Mouse (Mus musculus) heart, embryonic 10.5 days (tissue): ENCODE measurements at regions not wholly inside any gene's neighbourhood (a gene's known extent, or its start where the extent isn't known, plus 50 kb on each side); places are given as distances from the start of the nearest gene placed in this dataset.

Source experiments
- DNase-seq: peaks from one replicate; pipeline ENCODE4 v3.0.0-alpha.2; 2017; ENCODE audit warnings: low spot score
- H3K27ac ChIP-seq: fragments of 300-500 bp; sonication (generic); 2 replicates; pipeline ENCODE4 v1.5.1; 2016; ENCODE audit warnings: mild to moderate bottlenecking
- H3K27me3 ChIP-seq: fragments of 300-500 bp; sonication (generic); 2 replicates; pipeline ENCODE4 v1.6.1; 2016; ENCODE audit warnings: mild to moderate bottlenecking; ENCODE audit not compliant: poor library complexity, insufficient read depth, severe bottlenecking
- H3K36me3 ChIP-seq: fragments of 300-500 bp; sonication (generic); 2 replicates; pipeline ENCODE4 v1.6.1; 2016; ENCODE audit warnings: mild to moderate bottlenecking, moderate library complexity
- H3K4me1 ChIP-seq: fragments of 300-500 bp; sonication (generic); 2 replicates; pipeline ENCODE4 v1.6.1; 2016; ENCODE audit warnings: mild to moderate bottlenecking
- H3K4me3 ChIP-seq: fragments of 300-500 bp; sonication (generic); 2 replicates; pipeline ENCODE4 v1.5.1; 2016; ENCODE audit warnings: mild to moderate bottlenecking, moderate library complexity
- H3K9me3 ChIP-seq: fragments of 300-500 bp; sonication (generic); 2 replicates; pipeline ENCODE4 v1.6.1; 2016; ENCODE audit warnings: mild to moderate bottlenecking, moderate library complexity
- WGBS: fragments of 180-500 bp; shearing (Covaris S2); methylation state at CpG from one replicate; pipeline ENCODE4 v1.1.7; 2016; 5-methylcytosine and 5-hydroxymethylcytosine counted together

DNA sequence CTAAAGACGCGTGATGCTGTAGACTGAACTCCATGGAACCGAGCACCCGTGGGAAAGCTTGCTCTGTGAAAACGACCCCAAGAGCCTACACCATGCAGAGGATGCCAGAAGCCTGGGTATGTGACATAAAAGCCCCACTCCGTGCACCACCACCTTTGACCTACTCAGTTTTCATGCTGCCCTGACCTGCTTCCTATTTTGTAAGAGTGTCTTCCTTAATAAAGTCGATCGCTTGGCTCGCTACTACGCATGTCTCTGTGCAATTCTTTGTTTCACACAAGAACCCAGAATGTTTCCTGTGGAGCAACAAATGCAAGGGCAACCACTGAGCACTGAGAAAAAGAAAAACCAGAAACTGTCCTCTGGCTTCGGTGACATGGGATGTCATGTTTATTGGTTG is 60.5 kb downstream of the Sec61b start:
- no peak overlapping the region for H3K27ac ChIP-seq
- no peak overlapping the region for H3K4me3 ChIP-seq
- peak; percentile 66 for DNase-seq
- H3K4me1 ChIP-seq: peaks cover 3% of the 10 kb centered on the region
- H3K36me3 ChIP-seq: no peaks in the 10 kb centered on the region
- H3K27me3 ChIP-seq: no peaks in the 10 kb centered on the region
- 89% methylated on average over 11 of the region's 11 CpGs for WGBS
- no peaks in the 10 kb centered on the region for H3K9me3 ChIP-seq

DNA sequence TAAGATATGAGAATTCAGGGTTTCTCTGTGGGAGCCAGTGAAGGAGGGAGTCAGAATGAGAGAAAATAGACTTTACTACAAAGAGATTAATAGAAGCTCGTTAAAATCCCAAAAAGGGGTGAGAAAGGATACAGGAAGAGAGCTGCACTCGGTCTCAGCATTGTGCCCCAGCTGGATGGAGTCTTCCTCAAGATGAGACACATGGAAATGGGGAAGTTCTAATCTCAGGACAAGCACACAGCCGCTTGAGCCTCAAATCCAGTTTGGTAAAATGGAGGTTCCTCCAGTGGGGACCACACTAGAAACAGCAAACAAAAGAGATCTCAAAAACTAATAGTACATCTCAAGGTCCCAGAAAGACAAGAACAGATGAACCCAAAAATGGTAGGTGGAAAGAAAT is 93.2 kb downstream of the Sec61b start:
- Histone ChIP-seq H3K9me3 (no peaks in the 10 kb centered on the region), H3K4me1 (no peaks in the 10 kb centered on the region), H3K27ac (no peak overlapping the region), H3K4me3 (no peak overlapping the region), H3K36me3 (no peaks in the 10 kb centered on the region), H3K27me3 (no peaks in the 10 kb centered on the region)
- no peak for DNase-seq
- 74% methylated on average over 3 of the region's 3 CpGs for WGBS

DNA sequence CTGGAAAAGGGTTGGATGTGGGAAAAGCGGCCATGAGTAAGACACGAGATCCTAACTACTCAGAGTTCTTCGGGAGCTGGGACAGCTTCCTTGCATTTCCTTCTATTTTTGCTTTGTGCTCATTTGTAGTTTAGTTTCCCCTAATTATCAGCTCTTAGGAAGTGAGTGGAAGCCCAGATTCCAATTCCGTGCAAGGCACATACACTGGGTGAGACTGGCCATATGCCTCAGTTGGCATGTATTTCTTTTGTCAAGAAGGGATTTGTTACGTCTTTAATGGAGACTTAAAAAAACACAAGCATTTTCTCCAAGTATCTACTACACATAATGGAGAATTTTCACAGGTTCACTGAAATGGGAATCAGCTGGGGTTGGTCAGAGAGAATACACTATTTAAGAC is 96.4 kb downstream of the Sec61b start:
- peaks cover 4% of the 10 kb centered on the region for H3K4me1 ChIP-seq
- H3K9me3 ChIP-seq: no peaks in the 10 kb centered on the region
- no peak overlapping the region for H3K4me3 ChIP-seq
- no peaks in the 10 kb centered on the region for H3K36me3 ChIP-seq
- H3K27ac ChIP-seq: no peak overlapping the region
- WGBS: 81% methylated on average over 5 of the region's 5 CpGs
- DNase-seq: peak; percentile 14
- H3K27me3 ChIP-seq: no peaks in the 10 kb centered on the region

DNA sequence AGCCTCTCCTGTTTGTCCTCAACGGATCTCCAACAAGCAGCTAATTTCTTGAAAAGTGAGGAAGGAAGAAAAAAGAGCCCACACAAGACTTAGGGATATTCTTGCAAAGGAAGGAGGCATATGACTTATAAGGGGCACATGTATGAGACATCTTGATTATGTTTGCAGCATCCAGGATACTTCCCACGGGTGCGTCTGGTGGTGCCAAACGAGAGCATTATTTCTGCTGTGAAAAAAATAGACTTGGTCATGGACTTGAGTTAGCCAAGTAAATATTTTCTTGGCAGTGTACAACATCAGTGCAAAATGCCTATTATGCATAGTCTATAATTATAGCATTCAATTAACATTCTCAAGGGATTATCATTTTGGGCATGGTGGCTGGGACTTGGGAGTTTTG is 101.6 kb downstream of the Sec61b start:
- H3K36me3 ChIP-seq: no peaks in the 10 kb centered on the region
- peak; percentile 20 for DNase-seq
- 85% methylated on average over 4 of the region's 4 CpGs for WGBS

DNA sequence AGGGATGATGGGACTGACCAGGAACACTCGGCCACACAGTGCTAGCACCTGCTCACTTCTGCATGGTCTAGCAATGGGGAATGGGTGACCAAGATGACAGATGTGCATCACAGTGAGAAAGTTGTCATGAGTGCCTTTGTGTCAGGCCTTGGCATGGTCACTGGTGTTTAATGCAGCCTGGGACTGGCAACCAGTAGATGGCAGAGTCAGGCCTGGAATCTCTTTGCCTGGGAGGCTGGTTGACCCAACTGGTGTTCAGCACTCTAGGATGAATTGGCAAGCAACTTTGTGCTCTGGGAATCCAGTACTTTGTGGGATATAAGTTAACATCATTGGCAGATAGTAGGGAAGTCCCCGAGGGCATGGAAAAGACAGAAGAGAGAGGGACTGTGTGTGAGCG is 103.0 kb downstream of the Sec61b start:
- Histone ChIP-seq H3K9me3 (no peaks in the 10 kb centered on the region), H3K27me3 (no peaks in the 10 kb centered on the region), H3K4me3 (no peak overlapping the region), H3K27ac (no peak overlapping the region), H3K4me1 (peaks cover 4% of the 10 kb centered on the region), H3K36me3 (no peaks in the 10 kb centered on the region)
- 81% methylated on average over 3 of the region's 3 CpGs for WGBS
- DNase-seq: peak; percentile 67

More for the DNA sequence above, 101.6 kb downstream of the Sec61b start:
- Histone ChIP-seq H3K4me1 (peaks cover 4% of the 10 kb centered on the region), H3K9me3 (no peaks in the 10 kb centered on the region), H3K27ac (no peak overlapping the region), H3K4me3 (no peak overlapping the region), H3K27me3 (no peaks in the 10 kb centered on the region)

DNA sequence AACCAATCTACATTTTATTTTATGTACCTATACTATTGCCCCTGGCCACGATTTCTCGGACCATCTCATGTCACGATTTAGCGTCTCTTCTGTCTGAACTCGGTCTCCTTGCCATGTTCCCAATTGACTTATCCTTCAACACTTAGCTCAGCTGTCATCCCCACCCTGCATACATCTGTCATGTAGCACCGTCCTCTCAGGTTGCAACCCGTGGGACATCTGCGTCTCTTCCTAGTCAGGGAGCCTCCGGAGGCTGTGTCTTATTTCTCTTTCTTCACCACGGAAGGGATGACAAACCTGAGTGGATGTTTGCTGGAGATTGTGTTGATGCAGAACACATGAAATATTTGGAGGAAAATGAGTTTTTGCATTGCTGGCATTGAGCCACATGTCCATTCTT is 104.2 kb downstream of the Sec61b start:
- DNase-seq: peak; percentile 73
- H3K9me3 ChIP-seq: no peaks in the 10 kb centered on the region
- no peak overlapping the region for H3K4me3 ChIP-seq
- H3K4me1 ChIP-seq: peaks cover 4% of the 10 kb centered on the region
- 62% methylated on average over 10 of the region's 10 CpGs for WGBS
- H3K36me3 ChIP-seq: no peaks in the 10 kb centered on the region
- H3K27ac ChIP-seq: no peak overlapping the region
- H3K27me3 ChIP-seq: no peaks in the 10 kb centered on the region

DNA sequence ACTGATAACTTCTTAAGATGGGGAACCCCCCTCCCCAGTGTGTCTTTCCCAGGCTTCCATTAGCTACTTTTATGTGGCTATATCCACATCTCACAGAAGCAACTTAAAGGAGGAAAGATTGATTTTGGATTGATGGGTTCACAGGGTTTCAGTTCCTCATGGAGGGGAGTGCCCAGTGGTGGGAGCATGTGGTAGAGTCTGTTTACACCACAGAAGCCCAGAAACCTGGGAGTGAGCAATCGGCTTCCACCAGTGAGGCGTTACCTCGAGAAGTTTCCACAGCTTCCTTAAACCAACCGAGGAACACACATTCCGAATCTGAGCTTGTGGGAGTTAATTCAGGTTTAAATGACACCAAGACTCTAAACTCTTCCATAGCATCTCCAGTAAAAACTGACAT is 106.1 kb downstream of the Sec61b start:
- no peaks in the 10 kb centered on the region for H3K36me3 ChIP-seq
- 84% methylated on average over 5 of the region's 5 CpGs for WGBS
- peak; percentile 38 for DNase-seq
- no peaks in the 10 kb centered on the region for H3K9me3 ChIP-seq
- H3K4me3 ChIP-seq: no peak overlapping the region
- no peaks in the 10 kb centered on the region for H3K4me1 ChIP-seq
- no peaks in the 10 kb centered on the region for H3K27me3 ChIP-seq
- no peak overlapping the region for H3K27ac ChIP-seq

DNA sequence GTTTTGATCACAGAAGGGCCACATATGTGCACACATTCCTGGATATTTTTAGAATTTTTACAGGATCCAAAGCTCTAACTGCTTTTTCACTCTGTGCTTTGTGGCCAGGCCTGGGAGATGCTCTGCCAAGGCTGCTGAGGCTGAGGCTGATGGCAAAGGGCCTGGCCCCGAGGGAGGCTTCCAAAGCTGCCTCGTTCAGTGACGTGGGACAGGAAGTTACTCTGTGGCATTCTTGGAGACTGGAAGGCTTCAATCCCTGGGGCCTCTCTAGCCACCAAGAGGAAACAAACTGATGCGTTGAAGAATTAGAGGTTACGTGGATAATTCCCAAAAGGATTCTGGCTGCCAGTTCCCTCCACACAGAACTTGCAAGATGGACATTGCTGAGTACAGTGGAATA is 112.8 kb downstream of the Sec61b start:
- 52% methylated on average over 5 of the region's 5 CpGs for WGBS
- peak; percentile 56 for DNase-seq
- H3K36me3 ChIP-seq: no peaks in the 10 kb centered on the region
- H3K4me1 ChIP-seq: no peaks in the 10 kb centered on the region
- no peak overlapping the region for H3K27ac ChIP-seq
- H3K9me3 ChIP-seq: no peaks in the 10 kb centered on the region
- H3K27me3 ChIP-seq: no peaks in the 10 kb centered on the region
- H3K4me3 ChIP-seq: no peak overlapping the region

DNA sequence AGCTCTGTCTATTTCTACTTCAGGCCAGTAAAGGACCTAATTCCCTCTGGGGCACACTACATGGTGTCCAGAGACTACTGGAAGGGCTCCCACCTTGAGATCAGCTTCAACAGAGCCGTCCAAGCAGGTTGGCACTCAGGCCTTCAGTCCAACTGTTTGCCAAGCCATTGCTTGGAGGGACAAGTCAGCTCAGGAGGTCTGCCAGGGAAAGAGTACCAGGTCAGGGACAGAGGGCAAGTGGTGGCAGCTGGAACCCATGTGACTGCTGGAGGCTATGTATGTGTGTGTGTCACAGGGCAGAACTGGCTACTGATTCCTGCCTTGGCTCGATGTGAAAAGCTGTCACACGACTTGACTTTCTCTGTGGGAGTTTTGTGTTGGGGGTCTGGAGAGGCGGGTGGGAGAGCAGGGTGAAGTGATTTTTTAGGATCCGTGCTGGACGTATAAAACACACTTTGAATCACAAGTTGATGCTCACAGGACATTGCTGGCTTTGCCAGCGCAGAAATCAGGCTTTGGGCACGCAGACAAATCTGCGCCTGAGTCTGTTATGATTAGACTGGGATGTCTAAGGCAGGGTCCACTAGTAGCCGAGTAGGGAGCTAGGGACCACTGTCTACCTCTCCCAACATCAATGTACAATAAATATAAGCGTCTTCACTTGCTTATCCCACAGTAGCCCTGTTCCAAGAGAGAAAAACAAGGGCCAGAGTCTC is 118.0 kb downstream of the Sec61b start:
- Histone ChIP-seq H3K27me3 (no peaks in the 10 kb centered on the region), H3K36me3 (no peaks in the 10 kb centered on the region), H3K4me1 (peaks cover 9% of the 10 kb centered on the region), H3K27ac (no peak overlapping the region), H3K9me3 (no peaks in the 10 kb centered on the region), H3K4me3 (no peak overlapping the region)
- 79% methylated on average over 11 of the region's 11 CpGs for WGBS
- no peak for DNase-seq

DNA sequence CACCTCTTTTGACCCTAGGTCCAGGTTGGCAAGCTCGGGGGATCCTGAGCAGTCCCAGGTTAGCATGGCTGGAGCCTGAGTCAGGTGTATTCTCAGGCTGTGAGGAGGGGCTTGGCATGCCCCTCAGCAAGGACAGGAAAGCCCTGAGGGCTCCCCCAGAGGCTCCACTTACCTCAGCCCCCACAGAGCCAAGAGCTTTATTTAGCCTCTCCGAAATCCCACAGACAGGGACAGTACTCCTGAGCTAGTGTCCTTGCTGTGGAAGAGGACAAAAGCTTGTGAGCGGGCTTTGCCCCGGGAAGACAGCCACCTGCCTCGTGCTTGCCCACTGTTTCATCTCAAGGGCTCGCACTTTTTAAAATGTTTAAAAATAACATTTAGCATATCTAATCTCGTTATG is 118.7 kb downstream of the Sec61b start:
- 58% methylated on average over 7 of the region's 7 CpGs for WGBS
- H3K4me1 ChIP-seq: peaks cover 9% of the 10 kb centered on the region
- no peaks in the 10 kb centered on the region for H3K9me3 ChIP-seq
- no peak overlapping the region for H3K4me3 ChIP-seq
- DNase-seq: no peak
- H3K27ac ChIP-seq: peak overlapping the region; percentile 24; the same call in 1 of the 2 replicates
- H3K36me3 ChIP-seq: no peaks in the 10 kb centered on the region
- H3K27me3 ChIP-seq: no peaks in the 10 kb centered on the region

DNA sequence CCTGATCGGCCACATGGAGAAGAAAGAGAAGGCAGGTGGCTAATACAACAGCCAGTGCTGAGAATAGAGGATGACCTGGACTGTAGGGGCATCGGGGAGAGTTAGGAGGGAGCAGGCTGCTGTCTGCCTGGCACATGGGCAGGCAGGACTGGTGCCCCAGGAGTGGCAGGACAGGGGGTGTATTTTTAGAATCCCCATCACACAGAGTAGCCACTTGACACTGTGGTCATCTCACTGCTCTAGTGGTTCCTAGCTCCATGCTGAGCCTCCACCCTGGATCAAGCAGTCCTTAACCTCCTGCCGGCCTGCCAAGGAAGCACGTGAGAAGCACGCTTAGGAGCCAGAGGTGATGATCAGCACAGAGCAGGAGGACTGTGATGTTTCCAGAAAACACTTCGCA is 119.7 kb downstream of the Sec61b start:
- WGBS: 74% methylated on average over 6 of the region's 6 CpGs
- Histone ChIP-seq H3K27ac (no peak overlapping the region), H3K4me3 (no peak overlapping the region), H3K4me1 (peaks cover 9% of the 10 kb centered on the region), H3K27me3 (no peaks in the 10 kb centered on the region), H3K9me3 (no peaks in the 10 kb centered on the region), H3K36me3 (no peaks in the 10 kb centered on the region)
- no peak for DNase-seq

DNA sequence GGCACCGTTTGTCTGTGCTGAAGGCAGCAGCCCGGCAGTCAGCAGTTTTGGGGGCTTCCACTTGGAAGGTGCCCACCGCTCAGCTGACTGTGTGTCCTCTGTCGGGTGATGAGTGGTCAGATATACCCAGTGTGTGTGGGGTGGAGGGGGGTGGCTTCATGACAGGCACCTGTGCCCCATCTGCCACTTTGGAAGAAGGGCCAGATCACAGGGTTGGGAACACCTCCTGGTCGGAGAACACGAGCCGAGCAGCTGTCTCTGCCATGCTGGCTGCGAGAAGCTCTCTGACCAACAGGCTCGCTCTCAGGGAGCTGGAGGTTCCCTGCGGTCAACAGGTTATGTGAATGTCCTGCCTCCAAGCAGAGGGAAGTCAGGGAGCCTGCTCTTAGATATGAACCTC is 121.4 kb downstream of the Sec61b start:
- Histone ChIP-seq H3K4me1 (peaks cover 9% of the 10 kb centered on the region), H3K27ac (no peak overlapping the region), H3K9me3 (no peaks in the 10 kb centered on the region), H3K4me3 (no peak overlapping the region), H3K27me3 (no peaks in the 10 kb centered on the region), H3K36me3 (no peaks in the 10 kb centered on the region)
- whole genome bisulfite sequencing: 76% methylated on average over 10 of the region's 10 CpGs
- no peak for DNase-seq

DNA sequence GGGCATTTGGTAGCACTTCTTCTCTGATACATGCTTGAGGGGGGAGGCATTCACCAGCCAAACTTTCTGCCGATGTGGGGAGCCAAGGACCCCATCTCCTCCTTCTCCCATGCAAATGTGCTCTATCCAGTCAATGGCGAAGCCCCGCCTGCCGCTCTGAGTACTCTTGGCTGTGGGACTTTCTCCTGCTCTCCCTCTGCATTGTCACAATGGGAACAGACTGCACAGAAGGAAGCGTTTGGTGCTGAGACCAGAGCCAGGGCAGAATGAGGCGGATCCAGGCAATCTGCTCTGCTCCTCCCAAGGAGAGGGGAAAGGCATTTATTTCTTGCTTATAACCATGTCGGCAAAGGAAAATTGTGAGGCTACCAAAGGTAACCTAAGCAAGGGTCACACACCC is 123.1 kb downstream of the Sec61b start:
- H3K4me1 ChIP-seq: peaks cover 17% of the 10 kb centered on the region
- no peak overlapping the region for H3K4me3 ChIP-seq
- H3K36me3 ChIP-seq: no peaks in the 10 kb centered on the region
- H3K27ac ChIP-seq: no peak overlapping the region
- DNase-seq: no peak
- H3K9me3 ChIP-seq: no peaks in the 10 kb centered on the region
- WGBS: 64% methylated on average over 7 of the region's 7 CpGs
- H3K27me3 ChIP-seq: no peaks in the 10 kb centered on the region

DNA sequence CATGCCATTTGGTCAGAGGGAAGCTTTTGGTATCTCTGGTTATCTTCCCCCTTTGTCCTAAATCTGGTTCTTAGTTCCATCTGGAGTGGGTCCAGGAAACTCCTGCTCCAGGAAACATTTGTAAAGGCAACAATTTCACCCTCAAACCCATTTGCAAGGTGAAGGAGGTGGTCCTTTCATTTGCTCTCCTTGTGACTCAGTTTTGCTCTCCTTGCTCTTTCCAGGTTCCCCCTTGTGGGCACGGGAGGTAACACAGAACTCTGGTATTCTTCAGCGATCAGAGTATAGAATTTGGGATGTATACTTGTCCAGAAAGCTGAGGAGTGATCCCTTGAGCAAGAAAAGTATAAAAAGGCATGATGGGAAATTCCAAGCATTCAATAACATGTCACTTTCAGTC is 123.8 kb downstream of the Sec61b start:
- Histone ChIP-seq H3K4me3 (no peak overlapping the region), H3K27ac (no peak overlapping the region), H3K27me3 (no peaks in the 10 kb centered on the region), H3K9me3 (no peaks in the 10 kb centered on the region), H3K4me1 (peaks cover 20% of the 10 kb centered on the region), H3K36me3 (no peaks in the 10 kb centered on the region)
- DNase-seq: no peak
- 31% methylated on average over 2 of the region's 2 CpGs for WGBS
